Mouse (Mus musculus) limb, embryonic 12.5 days (tissue): ENCODE results near the gene 9430015G10Rik. TPM values are rescaled to one million over a fixed set of nuclear protein-coding genes. Genes with fewer than 3 reads are reported as not detected.

ENCODE experiments used
- ATAC-seq: fragments of 200-750 bp; cut with Nextera tagmentation; 2 replicates; pipeline ENCODE4 v1.8.0; 2017; ENCODE audit warnings: low read depth, moderate TSS enrichment; ENCODE audit not compliant: insufficient number of reproducible peaks, insufficient read depth, low FRiP score, low TSS enrichment
- H3K27ac ChIP-seq: fragments of 300-500 bp; sonication (generic); 2 replicates; pipeline ENCODE4 v1.5.1; 2016; ENCODE audit warnings: mild to moderate bottlenecking, moderate library complexity
- H3K27me3 ChIP-seq: fragments of 300-500 bp; sonication (generic); 2 replicates; pipeline ENCODE4 v1.6.1; 2016; ENCODE audit warnings: mild to moderate bottlenecking, moderate library complexity
- H3K36me3 ChIP-seq: fragments of 300-500 bp; sonication (generic); 2 replicates; pipeline ENCODE4 v1.6.1; 2016; ENCODE audit warnings: mild to moderate bottlenecking, moderate library complexity
- H3K4me1 ChIP-seq: fragments of 300-500 bp; sonication (generic); replicated peaks from 2 replicates; pipeline ENCODE4 v1.6.1; 2016
- H3K4me2 ChIP-seq: fragments of 300-500 bp; sonication (generic); 2 replicates; pipeline ENCODE4 v1.6.1; 2016; ENCODE audit warnings: mild to moderate bottlenecking, moderate library complexity
- H3K4me3 ChIP-seq: fragments of 300-500 bp; sonication (generic); replicated peaks from 2 replicates; pipeline ENCODE4 v1.5.1; 2016; ENCODE audit warnings: mild to moderate bottlenecking
- H3K9ac ChIP-seq: fragments of 300-500 bp; sonication (generic); replicated peaks from 2 replicates; pipeline ENCODE4 v1.6.1; 2016; ENCODE audit warnings: mild to moderate bottlenecking, moderate library complexity
- H3K9me3 ChIP-seq: fragments of 300-500 bp; sonication (generic); 2 replicates; pipeline ENCODE4 v1.6.1; 2016; ENCODE audit warnings: mild to moderate bottlenecking, moderate library complexity
- WGBS: fragments of 180-500 bp; shearing (Covaris S2); methylation state at CpG from one replicate; pipeline ENCODE4 v1.1.7; 2016; 5-methylcytosine and 5-hydroxymethylcytosine counted together
- polyA plus RNA-seq: library from polyadenylated mRNA; unstranded; fragments of >200 nt; fragmentation: Nextera tagmentation; extraction: Ambion mirVana; gene quantifications from 2 replicates; pipeline ENCODE4 v1.2.1, GENCODE M21; 2016

The 9430015G10Rik gene
- 59.9 and 63.1 TPM in 2 replicates for polyA plus RNA-seq

- Histone ChIP-seq H3K9ac (peak within 1 kb of the TSS; percentile 91), H3K9me3 (no peaks in the 10 kb centered on the region), H3K27ac (peak within 1 kb of the TSS; percentile 91), H3K4me1 (0 out of 2 replicates have a peak, but pooled peaks cover 7% of the 10 kb centered on the region), H3K27me3 (no peaks in the 10 kb centered on the region), H3K4me2 (peak within 1 kb of the TSS; percentile 63), H3K36me3 (peaks cover 8% of the 10 kb centered on the region), H3K4me3 (peak within 1 kb of the TSS; percentile 75)
- ATAC-seq, result peak; percentile 99
- 1% methylated on average over 59 of the region's 60 CpGs for WGBS
Observed at GRCm38 (mm10) chr4:156109570-156110331, at the start of gene 9430015G10Rik. Gene 9430015G10Rik, plus strand, starts transcription at chr4:156109982.

- no peaks in the 10 kb centered on the region for H3K36me3 ChIP-seq
- no peak overlapping the region for H3K9ac ChIP-seq
- H3K27me3 ChIP-seq, result no peaks in the 10 kb centered on the region
- H3K27ac ChIP-seq, result 0 out of 2 replicates have a peak overlapping the region, but pooled peaks have one; percentile 5
- H3K4me3 ChIP-seq, result no peak overlapping the region
- no peak overlapping the region for H3K4me2 ChIP-seq
- H3K9me3 ChIP-seq, result no peaks in the 10 kb centered on the region
- WGBS, result 19% methylated on average over 4 of the region's 4 CpGs
- no peak for ATAC-seq
- H3K4me1 ChIP-seq, result peaks cover 16% of the 10 kb centered on the region
Observed at GRCm38 (mm10) chr4:156063861-156064509, 45.8 kb upstream of the 9430015G10Rik start.

- 81% methylated on average over 9 of the region's 9 CpGs for WGBS
- ATAC-seq, result no peak
- no peak overlapping the region for H3K27ac ChIP-seq
Observed at GRCm38 (mm10) chr4:156064510-156064897, 45.3 kb upstream of the 9430015G10Rik start.

GRCm38 (mm10) chr4:156065156-156065894, 44.5 kb upstream of the 9430015G10Rik start:
- Histone ChIP-seq H3K4me1 (peaks cover 16% of the 10 kb centered on the region), H3K4me3 (no peak overlapping the region), H3K36me3 (no peaks in the 10 kb centered on the region), H3K9ac (no peak overlapping the region), H3K9me3 (no peaks in the 10 kb centered on the region), H3K27ac (no peak overlapping the region), H3K4me2 (no peak overlapping the region), H3K27me3 (no peaks in the 10 kb centered on the region)
- WGBS, result 81% methylated on average over 10 of the region's 10 CpGs
- ATAC-seq, result no peak

More at GRCm38 (mm10) chr4:156064510-156064897, 45.3 kb upstream of the 9430015G10Rik start:
- no peaks in the 10 kb centered on the region for H3K36me3 ChIP-seq
- H3K27me3 ChIP-seq, result no peaks in the 10 kb centered on the region
- no peak overlapping the region for H3K4me2 ChIP-seq
- H3K9ac ChIP-seq, result no peak overlapping the region
- H3K4me3 ChIP-seq, result no peak overlapping the region
- no peaks in the 10 kb centered on the region for H3K9me3 ChIP-seq
- peaks cover 13% of the 10 kb centered on the region for H3K4me1 ChIP-seq

- H3K27me3 ChIP-seq, result no peaks in the 10 kb centered on the region
- no peak overlapping the region for H3K27ac ChIP-seq
- 60% methylated on average over 5 of the region's 5 CpGs for WGBS
- H3K4me1 ChIP-seq, result peaks cover 24% of the 10 kb centered on the region
- H3K9me3 ChIP-seq, result no peaks in the 10 kb centered on the region
- no peak overlapping the region for H3K4me3 ChIP-seq
- H3K9ac ChIP-seq, result no peak overlapping the region
- no peaks in the 10 kb centered on the region for H3K36me3 ChIP-seq
- ATAC-seq, result no peak
- no peak overlapping the region for H3K4me2 ChIP-seq
Observed at GRCm38 (mm10) chr4:156067256-156067949, 42.4 kb upstream of the 9430015G10Rik start.

GRCm38 (mm10) chr4:156069701-156070100, 40.1 kb upstream of the 9430015G10Rik start:
- no peaks in the 10 kb centered on the region for H3K9me3 ChIP-seq
- 97% methylated on average over 8 of the region's 8 CpGs for WGBS
- no peak overlapping the region for H3K4me3 ChIP-seq
- H3K27ac ChIP-seq, result peak overlapping the region; percentile 47; the same call in 1 of the 2 replicates
- H3K4me2 ChIP-seq, result no peak overlapping the region
- peaks cover 15% of the 10 kb centered on the region for H3K4me1 ChIP-seq
- no peaks in the 10 kb centered on the region for H3K36me3 ChIP-seq
- H3K9ac ChIP-seq, result no peak overlapping the region
- no peaks in the 10 kb centered on the region for H3K27me3 ChIP-seq
- no peak for ATAC-seq

- Histone ChIP-seq H3K4me3 (no peak overlapping the region), H3K36me3 (no peaks in the 10 kb centered on the region), H3K9me3 (no peaks in the 10 kb centered on the region), H3K9ac (no peak overlapping the region), H3K27me3 (no peaks in the 10 kb centered on the region), H3K4me1 (peaks cover 15% of the 10 kb centered on the region), H3K27ac (peak overlapping the region; percentile 47), H3K4me2 (0 out of 2 replicates have a peak overlapping the region, but pooled peaks have one; percentile 11)
- WGBS, result 55% methylated on average over 6 of the region's 6 CpGs
- ATAC-seq, result no peak
Observed at GRCm38 (mm10) chr4:156070276-156070675, 39.5 kb upstream of the 9430015G10Rik start.

- no peak for ATAC-seq
- Histone ChIP-seq H3K36me3 (no peaks in the 10 kb centered on the region), H3K27me3 (no peaks in the 10 kb centered on the region), H3K27ac (peak overlapping the region; percentile 47), H3K9me3 (no peaks in the 10 kb centered on the region), H3K4me3 (no peak overlapping the region), H3K4me2 (0 out of 2 replicates have a peak overlapping the region, but pooled peaks have one; percentile 11), H3K9ac (no peak overlapping the region), H3K4me1 (peaks cover 15% of the 10 kb centered on the region)
- 44% methylated on average over 2 of the region's 2 CpGs for WGBS
Observed at GRCm38 (mm10) chr4:156070716-156071115, 39.1 kb upstream of the 9430015G10Rik start.

- Histone ChIP-seq H3K27ac (no peak overlapping the region), H3K9ac (peak overlapping the region; percentile 18; the same call in 1 of the 2 replicates), H3K27me3 (peaks cover 20% of the 10 kb centered on the region), H3K9me3 (no peaks in the 10 kb centered on the region), H3K4me3 (peak overlapping the region; percentile 47), H3K4me2 (peak overlapping the region; percentile 73), H3K4me1 (peaks cover 22% of the 10 kb centered on the region), H3K36me3 (no peaks in the 10 kb centered on the region)
- 7% methylated on average over 8 of the region's 8 CpGs for WGBS
- ATAC-seq, result no peak
Observed at GRCm38 (mm10) chr4:156076911-156077382, 32.8 kb upstream of the 9430015G10Rik start.

- under 1% methylated on average over 58 of the region's 58 CpGs for WGBS
- Histone ChIP-seq H3K27ac (peak overlapping the region; percentile 17; the same call in 1 of the 2 replicates), H3K4me1 (peaks cover 29% of the 10 kb centered on the region)
Observed at GRCm38 (mm10) chr4:156077499-156078301, 32.1 kb upstream of the 9430015G10Rik start.

More at GRCm38 (mm10) chr4:156077499-156078301, 32.1 kb upstream of the 9430015G10Rik start:
- Histone ChIP-seq H3K4me2 (peak overlapping the region; percentile 73), H3K4me3 (peak overlapping the region; percentile 47), H3K36me3 (no peaks in the 10 kb centered on the region), H3K9me3 (no peaks in the 10 kb centered on the region), H3K9ac (peak overlapping the region; percentile 35), H3K27me3 (peaks cover 20% of the 10 kb centered on the region)
- peak; percentile 67; the same call in 1 of the 2 replicates for ATAC-seq
